Mouse (Mus musculus): ENCODE measurements around the gene Mtx1.

The Mtx1 gene

GRCm38 (mm10) chr3:89214681-89215411 is 12.0 kb downstream of the Mtx1 start, which contains the start of gene Thbs3:
Gene Thbs3, plus strand, starts transcription at chr3:89215180.
- DNase-seq (ENCODE audit: low spot score), result no peak

DNA sequence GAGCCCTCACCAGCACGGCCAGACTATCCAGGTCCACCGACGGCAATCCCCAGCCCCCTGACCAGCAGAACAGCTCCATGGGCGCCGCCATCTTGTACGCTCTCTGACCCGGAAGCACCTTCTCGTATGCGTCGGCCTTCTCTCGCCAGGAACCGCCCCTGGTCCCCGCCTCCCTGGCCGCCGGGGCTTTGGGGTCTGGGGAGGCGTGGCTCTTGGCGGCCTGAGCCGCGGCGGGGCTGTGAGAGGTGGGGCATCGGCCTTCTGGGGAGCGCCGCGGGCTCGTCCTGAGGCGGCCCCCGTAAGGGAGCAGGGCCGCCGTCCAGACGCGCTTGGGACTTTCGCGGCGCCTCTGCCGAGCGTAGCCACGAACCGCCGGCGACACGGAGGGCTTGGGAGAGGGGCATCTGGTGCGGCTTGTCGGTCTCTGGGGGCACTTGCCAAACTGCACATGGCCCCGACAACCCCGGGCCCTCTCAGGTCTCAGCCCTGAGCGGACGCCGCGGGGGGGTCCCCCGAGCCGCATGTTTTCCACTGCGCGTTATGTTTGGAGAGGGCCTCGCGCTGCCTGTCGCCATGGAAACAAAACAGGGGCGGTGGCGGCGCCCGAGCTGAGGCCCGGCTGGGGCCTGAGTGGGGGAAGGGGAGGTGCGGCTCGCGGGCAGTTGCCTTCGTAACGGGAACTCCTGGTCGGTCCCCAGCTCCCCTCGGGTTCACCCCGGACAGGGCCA is 12.9 kb downstream of the Mtx1 start:
- DNase-seq (ENCODE audit: low spot score), result peak; percentile 83

GRCm38 (mm10) chr3:89210731-89211130 is 16.2 kb downstream of the Mtx1 start:
- DNase-seq (ENCODE audit: low spot score), result no peak

GRCm38 (mm10) chr3:89210162-89210561 is 16.7 kb downstream of the Mtx1 start:
- no peak for DNase-seq (ENCODE audit: low spot score)

DNA sequence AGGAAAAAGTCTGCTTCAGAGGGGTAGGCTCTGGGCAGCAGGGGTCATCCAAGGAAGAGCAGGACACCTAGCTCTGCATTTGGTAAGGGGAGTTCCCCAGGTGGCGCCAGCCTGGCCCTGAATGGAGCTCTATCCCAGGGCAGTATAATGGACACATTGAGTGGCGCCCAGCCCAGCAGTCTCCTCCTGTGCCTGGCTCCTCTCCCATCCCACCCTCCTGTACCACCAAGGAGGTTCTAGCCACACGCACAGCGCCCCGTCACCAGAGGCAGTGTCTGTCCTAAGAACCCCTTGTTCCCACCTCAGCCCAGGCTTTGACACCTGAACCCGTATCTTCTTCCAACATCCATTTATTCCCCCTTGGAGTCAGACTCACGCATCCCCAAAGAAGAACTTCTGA is 17.2 kb downstream of the Mtx1 start:
- DNase-seq (ENCODE audit: low spot score), result no peak

- DNase-seq (ENCODE audit: low spot score), result no peak
Observed at GRCm38 (mm10) chr3:89208736-89209135, 18.2 kb downstream of the Mtx1 start.

DNA sequence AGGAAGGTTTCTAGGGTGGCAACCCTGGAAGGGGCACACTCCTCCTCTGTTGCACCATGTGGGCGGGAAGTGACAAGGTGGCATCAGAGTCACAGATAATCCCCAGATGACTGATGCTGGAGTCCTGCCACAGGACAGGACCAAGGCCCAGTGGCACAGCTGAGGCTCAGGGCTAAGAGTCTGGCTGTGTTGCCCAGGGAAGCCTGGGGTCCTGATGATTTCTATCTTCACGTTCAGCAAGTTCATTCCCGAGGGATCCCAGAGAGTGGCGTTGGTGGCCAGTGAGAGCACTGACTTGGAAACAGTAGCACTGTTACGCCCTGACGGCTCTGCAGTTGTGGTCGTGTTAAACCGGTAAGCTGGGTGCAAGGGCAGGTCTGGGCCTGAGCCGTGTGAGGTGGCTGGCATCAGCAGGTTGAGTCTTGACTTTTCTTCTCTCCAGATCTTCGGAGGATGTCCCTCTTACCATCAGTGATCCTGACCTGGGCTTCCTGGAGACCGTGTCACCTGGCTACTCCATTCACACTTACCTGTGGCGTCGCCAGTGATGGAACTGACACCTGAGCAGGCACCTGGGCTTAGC is 18.7 kb downstream of the Mtx1 start:
- DNase-seq (ENCODE audit: low spot score), result no peak

DNA sequence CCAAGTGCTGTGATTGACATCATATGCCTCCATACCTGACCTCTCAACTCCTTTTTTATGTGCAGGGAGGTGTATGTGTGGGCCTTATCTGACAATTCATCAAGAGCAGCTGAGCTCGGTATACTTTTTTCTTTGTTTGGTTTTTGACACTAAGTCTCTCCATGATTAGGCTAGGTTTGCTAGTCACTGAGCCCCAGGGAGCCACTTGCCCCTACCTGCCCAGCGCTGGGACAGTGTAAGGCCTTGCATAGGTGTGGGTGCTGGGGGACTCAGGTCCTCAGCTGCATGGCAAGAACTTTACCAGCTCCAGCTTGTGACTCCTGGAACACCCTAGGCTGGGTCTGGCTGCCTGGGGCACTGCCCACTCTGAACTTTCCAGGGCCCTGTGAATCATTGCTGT is 20.2 kb downstream of the Mtx1 start:
- no peak for DNase-seq (ENCODE audit: low spot score)

- DNase-seq (ENCODE audit: low spot score), result no peak
Observed at GRCm38 (mm10) chr3:89206079-89206478, 20.8 kb downstream of the Mtx1 start.

DNA sequence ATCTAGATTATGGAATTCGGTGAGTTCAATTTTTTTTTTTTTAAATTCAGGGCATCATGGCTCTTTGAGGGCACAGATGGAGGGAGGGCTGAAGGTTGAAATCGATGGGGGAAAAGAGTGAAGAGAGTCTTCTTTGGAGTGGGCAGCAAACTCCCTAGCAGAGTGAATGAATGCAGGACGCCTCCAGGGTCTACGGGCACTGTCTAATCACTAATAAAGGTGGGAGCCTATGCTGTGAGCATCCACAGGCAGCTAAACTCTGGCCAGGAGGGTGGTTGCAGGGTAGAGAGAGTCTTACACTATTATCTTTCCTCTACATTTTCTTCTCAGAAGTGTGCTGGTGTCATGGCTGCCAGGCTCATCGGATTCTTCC is 23.8 kb downstream of the Mtx1 start:
- no peak for DNase-seq (ENCODE audit: low spot score)

DNA sequence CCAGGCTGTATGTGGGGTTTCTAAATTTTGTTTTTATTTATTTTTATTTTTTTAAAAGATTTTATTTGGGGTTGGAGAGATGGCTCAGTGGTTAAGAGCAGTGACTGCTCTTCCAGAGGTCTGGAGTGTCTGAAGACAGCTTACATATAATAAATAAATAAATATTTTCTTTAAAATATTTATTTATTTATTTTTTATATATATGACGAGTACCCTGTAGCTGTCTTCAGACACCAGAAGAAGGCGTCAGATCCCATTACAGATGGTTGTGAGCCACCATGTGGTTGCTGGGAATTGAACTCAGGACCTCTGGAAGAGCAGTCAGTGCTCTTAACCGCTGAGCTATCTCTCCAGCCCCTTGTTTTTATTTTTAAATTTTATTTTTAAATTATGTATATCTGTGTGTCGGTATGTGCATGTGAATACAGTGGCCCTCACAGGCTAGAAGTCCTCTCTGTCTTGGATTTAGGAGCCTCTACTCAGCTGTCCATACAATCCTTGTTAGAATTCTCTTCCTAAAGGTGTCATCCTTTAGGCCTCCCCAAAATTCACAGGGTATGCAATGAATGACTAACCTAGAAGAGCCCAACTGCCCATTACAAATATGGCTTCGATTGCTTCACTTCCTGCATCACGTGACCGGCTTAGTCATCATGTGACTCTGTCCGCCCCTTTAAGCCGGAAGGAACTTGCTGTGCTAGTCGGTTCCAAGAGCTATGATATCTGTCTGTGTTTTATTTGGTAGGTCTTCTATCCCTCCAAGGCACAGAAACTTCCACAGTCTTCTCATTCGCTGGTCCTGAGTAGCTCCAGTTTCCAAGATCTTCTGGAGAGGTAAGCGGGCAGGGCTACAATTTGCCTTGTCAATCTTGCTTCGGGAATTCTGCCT is 24.4 kb downstream of the Mtx1 start, which contains the start of gene Gba:
Gba (plus strand) TSS at position 676 of the 889 bp plus-strand sequence.
- peak; percentile 84 for DNase-seq (ENCODE audit: low spot score)

- no peak for DNase-seq (ENCODE audit: low spot score)
Observed at GRCm38 (mm10) chr3:89199839-89200238, 27.0 kb downstream of the Mtx1 start.

GRCm38 (mm10) chr3:89195979-89196877 is 30.7 kb downstream of the Mtx1 start:
- peak; percentile 75 for DNase-seq (ENCODE audit: low spot score)

- no peak for DNase-seq (ENCODE audit: low spot score)
Observed at GRCm38 (mm10) chr3:89193853-89194252, 33.0 kb downstream of the Mtx1 start.

DNA sequence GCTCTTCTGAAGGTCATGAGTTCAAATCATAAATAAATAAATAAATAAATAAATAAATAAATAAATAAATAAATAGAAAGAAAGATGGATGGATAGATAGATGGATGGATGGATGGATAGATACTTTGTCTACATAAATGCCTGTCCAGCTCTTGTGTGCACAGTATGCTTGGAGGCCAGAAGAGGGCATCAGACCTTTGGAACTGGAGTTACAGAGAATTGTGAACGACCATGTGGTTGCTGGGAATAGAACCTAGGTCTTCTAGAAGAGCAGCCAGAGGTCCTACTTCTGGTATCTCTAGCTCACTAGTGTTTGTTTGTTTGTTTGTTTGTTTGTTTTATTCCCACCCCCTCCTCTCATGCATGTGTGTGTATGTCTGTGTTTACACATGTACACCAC is 33.5 kb downstream of the Mtx1 start:
- DNase-seq (ENCODE audit: low spot score), result no peak

DNA sequence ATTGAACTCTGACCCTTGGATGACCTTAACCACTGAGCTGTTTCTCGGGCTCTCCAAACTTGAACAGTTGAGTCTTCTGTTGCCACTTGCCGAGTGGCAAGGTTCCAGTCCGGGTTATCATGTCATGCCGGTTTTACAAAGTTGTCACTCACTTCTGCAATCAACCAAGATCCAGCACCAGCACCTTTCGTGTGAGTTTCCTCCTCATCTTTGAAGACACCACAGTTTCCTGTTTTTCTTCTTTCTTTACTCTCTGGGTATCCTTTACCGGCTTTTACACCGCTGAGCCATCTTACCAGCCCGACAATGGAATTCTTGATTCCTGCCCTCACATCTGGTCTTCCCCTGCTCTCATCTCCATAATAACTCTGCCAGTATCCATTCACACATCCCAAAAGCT is 36.5 kb downstream of the Mtx1 start:
- no peak for DNase-seq (ENCODE audit: low spot score)

GRCm38 (mm10) chr3:89188478-89188875 is 38.4 kb downstream of the Mtx1 start:
- no peak for DNase-seq (ENCODE audit: low spot score)

GRCm38 (mm10) chr3:89187690-89188477 is 39.0 kb downstream of the Mtx1 start:
- DNase-seq (ENCODE audit: low spot score), result no peak

DNA sequence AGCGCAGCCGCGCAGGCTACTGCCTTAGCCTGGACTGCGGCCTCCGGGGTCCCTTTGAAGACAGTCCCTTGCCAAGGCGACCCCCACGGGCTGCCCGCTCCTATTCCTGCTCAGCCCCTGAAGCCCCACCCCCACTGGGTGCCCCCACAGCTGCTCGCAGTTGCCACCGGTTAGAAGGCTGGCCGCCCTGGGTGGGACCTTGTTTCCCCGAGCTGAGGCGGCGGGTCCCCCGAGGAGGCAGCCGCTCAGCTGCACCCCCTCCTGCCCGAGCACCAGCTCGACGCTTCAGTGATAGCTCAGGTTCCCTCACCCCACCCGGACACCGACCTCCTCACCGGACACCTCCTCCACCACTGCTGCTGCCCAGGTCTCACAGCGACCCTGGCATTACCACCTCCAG is 39.7 kb downstream of the Mtx1 start:
- DNase-seq (ENCODE audit: low spot score), result no peak

- no peak for DNase-seq (ENCODE audit: low spot score)
Observed at GRCm38 (mm10) chr3:89183959-89184315, 43.0 kb downstream of the Mtx1 start.
